Mouse (Mus musculus) kidney, postnatal 0 days (tissue): ENCODE measurements at regions not wholly inside any gene's neighbourhood (a gene's known extent, or its start where the extent isn't known, plus 50 kb on each side); places are given as distances from the start of the nearest gene placed in this dataset.

ENCODE experiments used
- ATAC-seq: fragments of 200-750 bp; cut with Nextera tagmentation; replicated peaks from 2 replicates; pipeline ENCODE4 v1.8.0; 2017; ENCODE audit warnings: low read depth, moderate number of reproducible peaks, moderate TSS enrichment, moderate library complexity; ENCODE audit not compliant: low FRiP score
- DNase-seq: peaks from one replicate; pipeline ENCODE4 v3.0.0-alpha.2; 2016; ENCODE audit warnings: low spot score
- H3K27ac ChIP-seq: fragments of 300-500 bp; sonication (generic); 2 replicates; pipeline ENCODE4 v1.5.1; 2014; ENCODE audit warnings: mild to moderate bottlenecking
- H3K27me3 ChIP-seq: fragments of 300-500 bp; sonication (generic); 2 replicates; pipeline ENCODE4 v1.6.1; 2014; ENCODE audit warnings: low read length, mixed read lengths; ENCODE audit not compliant: insufficient read depth
- H3K36me3 ChIP-seq: fragments of 300-500 bp; sonication (generic); 2 replicates; pipeline ENCODE4 v1.6.1; 2014; ENCODE audit warnings: low read length, mixed read lengths; ENCODE audit not compliant: insufficient read depth
- H3K4me1 ChIP-seq: fragments of 300-500 bp; sonication (generic); replicated peaks from 2 replicates; pipeline ENCODE4 v1.6.1; 2014; ENCODE audit warnings: antibody characterized with exemption, low read length, mixed read lengths; ENCODE audit not compliant: insufficient read depth
- H3K4me2 ChIP-seq: fragments of 300-500 bp; sonication (generic); 2 replicates; pipeline ENCODE4 v1.6.1; 2014; ENCODE audit warnings: mild to moderate bottlenecking, low read length, moderate library complexity, mixed read lengths
- H3K4me3 ChIP-seq: fragments of 300-500 bp; sonication (generic); replicated peaks from 2 replicates; pipeline ENCODE4 v1.5.1; 2014; ENCODE audit warnings: low read depth, low read length
- H3K9ac ChIP-seq: fragments of 300-500 bp; sonication (generic); 2 replicates; pipeline ENCODE4 v1.6.1; 2014; ENCODE audit warnings: low read depth, low read length
- H3K9me3 ChIP-seq: fragments of 300-500 bp; sonication (generic); replicated peaks from 2 replicates; pipeline ENCODE4 v1.6.1; 2016; ENCODE audit warnings: low read length, inconsistent platforms, mixed read lengths
- CTCF ChIP-seq: IDR thresholded peaks from 2 replicates; pipeline ENCODE4 v1.5.1; 2016; ENCODE audit warnings: antibody characterized with exemption, low read depth, mild to moderate bottlenecking, moderate library complexity
- WGBS: fragments of 180-500 bp; shearing (Covaris S2); extraction: QIAGEN DNeasy Blood & Tissue Kit; methylation state at CpG from one replicate; pipeline ENCODE4 v1.1.7; 2014; 5-methylcytosine and 5-hydroxymethylcytosine counted together

- Histone ChIP-seq H3K9me3 (no peaks in the 10 kb centered on the region), H3K9ac (no peak overlapping the region), H3K27ac (no peak overlapping the region), H3K4me2 (no peak overlapping the region), H3K4me3 (no peak overlapping the region), H3K36me3 (no peaks in the 10 kb centered on the region), H3K27me3 (no peaks in the 10 kb centered on the region), H3K4me1 (no peaks in the 10 kb centered on the region)
- DNase-seq (no peak), ATAC-seq (no peak)
- TF ChIP-seq CTCF = no peak
- 42% methylated on average over 5 of the region's 5 CpGs for WGBS
Measured at GRCm38 (mm10) chr1:120857566-120857965, 255.3 kb downstream of the En1 start.

DNA sequence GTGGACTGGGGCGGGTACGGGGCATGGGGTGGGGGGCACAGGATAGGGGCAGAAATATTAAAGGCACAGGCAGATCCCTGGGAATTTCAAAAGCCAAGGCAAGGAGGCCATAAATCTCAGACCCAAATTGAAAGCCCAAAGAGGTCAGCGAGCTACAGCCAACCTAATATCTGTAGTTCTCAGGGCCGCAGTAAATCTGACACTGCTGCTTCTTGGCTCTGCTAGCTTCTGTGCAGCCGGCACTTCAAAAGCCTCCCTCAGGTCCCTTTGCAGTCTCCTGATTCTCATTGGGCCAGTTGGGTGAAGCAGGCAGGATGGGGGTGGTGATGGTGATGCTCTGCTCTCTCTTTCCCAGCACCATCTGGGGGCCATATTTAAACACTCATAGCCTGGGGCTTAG, 257.3 kb downstream of the En1 start:
- H3K27ac ChIP-seq = no peak overlapping the region
- peak; percentile 29 for DNase-seq
- H3K27me3 ChIP-seq = no peaks in the 10 kb centered on the region
- H3K9ac ChIP-seq = no peak overlapping the region
- 19% methylated on average over 5 of the region's 5 CpGs for WGBS
- no peak for ATAC-seq
- no peak for TF ChIP-seq CTCF
- no peaks in the 10 kb centered on the region for H3K4me1 ChIP-seq
- no peaks in the 10 kb centered on the region for H3K9me3 ChIP-seq
- H3K36me3 ChIP-seq = no peaks in the 10 kb centered on the region
- no peak overlapping the region for H3K4me2 ChIP-seq
- no peak overlapping the region for H3K4me3 ChIP-seq

GRCm38 (mm10) chr1:120872554-120872953, 270.3 kb downstream of the En1 start:
- ATAC-seq (no peak), DNase-seq (no peak)
- no peaks in the 10 kb centered on the region for H3K9me3 ChIP-seq
- no peaks in the 10 kb centered on the region for H3K27me3 ChIP-seq
- no peak overlapping the region for H3K4me3 ChIP-seq
- H3K36me3 ChIP-seq = no peaks in the 10 kb centered on the region
- no peak for TF ChIP-seq CTCF
- H3K4me2 ChIP-seq = no peak overlapping the region
- no peaks in the 10 kb centered on the region for H3K4me1 ChIP-seq
- 69% methylated on average over 7 of the region's 7 CpGs for WGBS
- no peak overlapping the region for H3K27ac ChIP-seq
- no peak overlapping the region for H3K9ac ChIP-seq

DNA sequence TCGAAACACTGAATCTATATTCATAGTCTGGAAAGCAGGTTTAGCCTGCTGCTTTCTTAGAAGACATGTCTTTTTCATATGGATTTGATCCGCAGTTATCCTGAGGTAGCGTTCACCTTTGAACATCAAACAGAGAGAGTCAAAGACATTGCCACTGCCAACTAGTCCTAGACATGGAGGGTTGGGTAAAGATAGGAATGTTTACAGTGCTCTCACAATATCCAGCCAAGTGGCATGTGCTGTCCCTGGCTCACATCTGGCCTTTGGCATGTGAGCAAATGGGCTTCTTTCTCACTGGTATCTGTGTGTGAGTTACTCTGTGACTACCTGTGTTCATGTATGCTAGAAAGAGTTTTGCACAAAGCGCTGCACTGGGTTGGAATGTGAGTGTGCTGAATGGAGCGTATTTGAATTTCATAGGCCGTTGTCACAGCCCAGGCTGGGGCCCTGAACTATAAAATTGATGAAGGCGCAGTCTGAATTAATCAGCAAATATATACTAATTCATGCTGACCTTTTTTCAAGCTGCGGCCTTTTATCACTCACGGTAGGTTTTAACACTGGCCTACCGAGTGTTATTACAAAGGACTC, 280.8 kb downstream of the En1 start:
- H3K36me3 ChIP-seq = no peaks in the 10 kb centered on the region
- no peak for TF ChIP-seq CTCF
- no peak overlapping the region for H3K4me2 ChIP-seq
- no peaks in the 10 kb centered on the region for H3K9me3 ChIP-seq
- H3K4me1 ChIP-seq = no peaks in the 10 kb centered on the region
- no peak overlapping the region for H3K9ac ChIP-seq
- 85% methylated on average over 10 of the region's 10 CpGs for WGBS
- DNase-seq = no peak
- no peak overlapping the region for H3K27ac ChIP-seq
- H3K27me3 ChIP-seq = no peaks in the 10 kb centered on the region; the same call in 1 of the 2 replicates
- no peak for ATAC-seq
- no peak overlapping the region for H3K4me3 ChIP-seq

DNA sequence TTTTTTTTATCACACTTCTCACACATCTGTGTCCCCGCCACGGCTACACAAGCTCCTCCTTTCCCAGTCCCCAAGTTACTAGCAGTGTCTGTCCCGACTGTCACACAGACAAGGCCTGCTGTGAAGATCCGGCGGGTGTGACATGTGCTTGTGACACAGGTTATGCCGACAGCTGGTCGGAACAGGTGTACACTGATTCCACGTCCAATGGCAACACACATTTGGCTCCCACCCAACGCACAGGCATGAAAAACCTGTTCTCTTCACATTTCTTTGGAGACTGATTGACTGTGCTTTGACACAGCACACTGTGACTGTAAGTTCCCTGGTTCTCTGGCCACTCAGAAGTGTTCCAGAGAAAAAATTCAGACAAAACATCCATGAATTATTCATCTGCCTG, 281.4 kb downstream of the En1 start:
- Histone ChIP-seq H3K4me1 (no peaks in the 10 kb centered on the region), H3K27me3 (no peaks in the 10 kb centered on the region; the same call in 1 of the 2 replicates), H3K27ac (no peak overlapping the region), H3K4me2 (no peak overlapping the region), H3K4me3 (no peak overlapping the region), H3K9me3 (no peaks in the 10 kb centered on the region), H3K9ac (no peak overlapping the region), H3K36me3 (no peaks in the 10 kb centered on the region)
- WGBS = 77% methylated on average over 9 of the region's 9 CpGs
- DNase-seq = no peak
- no peak for ATAC-seq
- no peak for TF ChIP-seq CTCF

DNA sequence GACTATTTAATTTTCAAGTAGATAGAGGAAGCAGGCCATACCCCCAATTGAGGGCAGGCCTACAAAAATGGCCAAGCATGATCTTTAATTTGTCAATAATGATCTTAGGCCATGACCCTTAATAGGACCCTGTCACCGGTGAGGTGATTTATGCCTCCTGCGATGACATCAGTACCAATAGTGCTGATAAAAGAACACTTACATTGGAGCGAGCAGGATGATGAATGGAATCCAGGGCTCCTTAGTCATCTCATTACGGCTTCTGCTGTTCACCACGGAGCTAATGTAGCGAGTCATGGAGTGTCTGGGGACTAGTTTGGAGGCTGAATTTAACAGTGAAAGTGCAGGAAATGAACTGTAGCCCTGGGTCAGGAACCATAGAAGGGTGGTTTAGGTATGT, 308.6 kb downstream of the En1 start:
- Histone ChIP-seq H3K27ac (no peak overlapping the region), H3K9ac (no peak overlapping the region), H3K4me2 (no peak overlapping the region), H3K4me1 (no peaks in the 10 kb centered on the region), H3K9me3 (no peaks in the 10 kb centered on the region), H3K4me3 (no peak overlapping the region), H3K27me3 (no peaks in the 10 kb centered on the region), H3K36me3 (no peaks in the 10 kb centered on the region)
- no peak for DNase-seq
- no peak for TF ChIP-seq CTCF
- no peak for ATAC-seq
- 56% methylated on average over 6 of the region's 6 CpGs for WGBS
